Mouse (Mus musculus): ENCODE data around the gene Omg.

DNA sequence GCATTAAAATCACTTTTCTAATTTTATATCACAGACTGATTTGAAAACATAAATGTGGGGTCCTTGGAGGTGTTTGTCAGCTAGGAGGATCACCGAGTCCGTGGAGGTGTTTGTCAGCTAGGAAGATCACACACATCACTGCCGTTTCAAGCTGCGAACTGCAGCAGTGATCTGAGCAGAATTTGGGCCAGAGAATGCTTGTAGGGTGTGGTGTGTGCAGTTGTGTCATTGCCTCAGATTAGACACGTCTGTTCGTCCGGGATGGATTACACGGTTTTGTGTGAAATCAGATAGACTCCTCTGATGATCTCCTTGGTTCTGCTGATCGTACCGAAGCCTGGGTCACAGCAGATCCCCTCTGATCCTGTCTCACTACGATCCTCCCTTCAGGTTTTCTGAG lies 26.9 kb upstream of the Omg start:
- TF ChIP-seq GATA1 (IDR thresholded peaks at IDR 0.05; ENCODE audit: low read length), result no peak
- TF ChIP-seq TAL1 (IDR thresholded peaks at IDR 0.05; ENCODE audit: low read length), result no peak
